Mouse (Mus musculus) megakaryocyte-erythroid progenitor cell, adult 5-6 weeks (primary cell): ENCODE measurements around the gene Rplp0. TPM values are rescaled to one million over a fixed set of nuclear protein-coding genes. Genes with fewer than 3 reads are reported as not detected.

Experiments
- ATAC-seq: replicated peaks from 2 replicates; pipeline ENCODE4 v1.8.0; 2016; ENCODE audit warnings: mild to moderate bottlenecking, inconsistent platforms; ENCODE audit not compliant: severe bottlenecking, poor library complexity, low FRiP score, low TSS enrichment
- total RNA-seq, 2 experiments: library from RNA; stranded (forward) in 1 of 2; stranded (reverse) in 1 of 2; fragments of 200-1000, 215-1000 nt in 1 of 2; fragments of >200 nt in 1 of 2; fragmentation: Nextera tagmentation in 1 of 2; gene quantifications; 2 replicates each; pipeline ENCODE4 v1.2.3; 2014 to 2017

The Rplp0 gene
- total RNA-seq, 2 experiments from 2014 or later: 2,082 to 3,132 TPM

- no peak for ATAC-seq
Observed at GRCm38 (mm10) chr5:115547421-115547820, 11.8 kb upstream of the Rplp0 start.

- ATAC-seq: no peak
Observed at GRCm38 (mm10) chr5:115548501-115549285, 10.6 kb upstream of the Rplp0 start.

- ATAC-seq: no peak
Observed at GRCm38 (mm10) chr5:115550482-115551005, 8.7 kb upstream of the Rplp0 start.

GRCm38 (mm10) chr5:115551386-115551785 is 7.9 kb upstream of the Rplp0 start:
- ATAC-seq: no peak

GRCm38 (mm10) chr5:115551799-115552198 is 7.5 kb upstream of the Rplp0 start:
- ATAC-seq: no peak

GRCm38 (mm10) chr5:115553801-115554420 is 5.4 kb upstream of the Rplp0 start:
- ATAC-seq: no peak

GRCm38 (mm10) chr5:115554536-115555291 is 4.6 kb upstream of the Rplp0 start:
- no peak for ATAC-seq

- ATAC-seq: 0 out of 2 replicates have a peak, but pooled peaks have one; percentile 27
Observed at GRCm38 (mm10) chr5:115556217-115556616, 3.0 kb upstream of the Rplp0 start.

- no peak for ATAC-seq
Observed at GRCm38 (mm10) chr5:115558182-115558794, 979 bp upstream of the Rplp0 start.

- ATAC-seq: no peak
Observed at GRCm38 (mm10) chr5:115560336-115560905, 1.2 kb downstream of the Rplp0 start.

- no peak for ATAC-seq
Observed at GRCm38 (mm10) chr5:115563771-115564585, 4.7 kb downstream of the Rplp0 start.

GRCm38 (mm10) chr5:115564737-115565393 is 5.6 kb downstream of the Rplp0 start, which contains the start of gene Gcn1l1:
Gcn1l1 (plus strand) TSS chr5:115565254.
- ATAC-seq: peak; percentile 56

GRCm38 (mm10) chr5:115565403-115565802 is 6.1 kb downstream of the Rplp0 start:
- ATAC-seq: no peak

GRCm38 (mm10) chr5:115568681-115569080 is 9.4 kb downstream of the Rplp0 start:
- no peak for ATAC-seq

- ATAC-seq: no peak
Observed at GRCm38 (mm10) chr5:115569308-115569707, 10.0 kb downstream of the Rplp0 start.

GRCm38 (mm10) chr5:115569721-115570120 is 10.5 kb downstream of the Rplp0 start:
- no peak for ATAC-seq

GRCm38 (mm10) chr5:115571086-115571485 is 11.8 kb downstream of the Rplp0 start:
- ATAC-seq: no peak
